Mouse (Mus musculus): ENCODE results near the gene Tmtc4.

Tmtc4 gene

GRCm38 (mm10) chr14:122875056-122875455 lies 108.8 kb downstream of the Tmtc4 start:
- no peak for DNase-seq (ENCODE audit: low spot score in 2 of 2)

- DNase-seq (ENCODE audit: low spot score in 2 of 2) = no peak
Observed at GRCm38 (mm10) chr14:122872612-122873011, 111.2 kb downstream of the Tmtc4 start.

- no peak for DNase-seq (ENCODE audit: low spot score in 2 of 2)
Observed at GRCm38 (mm10) chr14:122871841-122872580, 111.8 kb downstream of the Tmtc4 start.

GRCm38 (mm10) chr14:122869831-122870230 lies 114.0 kb downstream of the Tmtc4 start:
- DNase-seq (ENCODE audit: low spot score in 2 of 2) = no peak

Data from frontal cortex, postnatal 10 days (tissue).